Mouse (Mus musculus): ENCODE measurements around the gene Zmynd8. TPM values are rescaled to one million over a fixed set of nuclear protein-coding genes. Genes with fewer than 3 reads are reported as not detected.

Zmynd8 gene
- total and polyA plus RNA-seq, 3 experiments = 54.5 to 153 (median 82.4) TPM

GRCm38 (mm10) chr2:165850826-165851225 is 48.0 kb downstream of the Zmynd8 start:
- no peak for ATAC-seq (ENCODE audit: extremely low read depth, insufficient number of reproducible peaks, low FRiP score, poor library complexity, severe bottlenecking)
- peaks cover 45% of the 10 kb centered on the region for H3K4me1 ChIP-seq (ENCODE audit: insufficient read depth, low read depth, low read length)

GRCm38 (mm10) chr2:165849129-165849528 is 49.7 kb downstream of the Zmynd8 start:
- Histone ChIP-seq H3K4me3 (ENCODE audit: low read depth, low read length) (no peak overlapping the region), H3K4me1 (ENCODE audit: insufficient read depth, low read depth, low read length) (peaks cover 28% of the 10 kb centered on the region), H3K36me3 (replicated peaks) (peaks cover 100% of the 10 kb centered on the region), H3K27me3 (ENCODE audit: insufficient read depth, low read length) (no peaks in the 10 kb centered on the region), H3K9me3 (replicated peaks) (no peaks in the 10 kb centered on the region)
- peak; percentile 38 for DNase-seq (ENCODE audit: low spot score)
- no peak for TF ChIP-seq GATA2 (IDR thresholded peaks at IDR 0.05; ENCODE audit: borderline replicate concordance, low read depth, low read length)
- TF ChIP-seq TAL1 (conservative IDR thresholded peaks at IDR 0.05; ENCODE audit: low read depth, low read length) = no peak
- no peak for TF ChIP-seq POLR2AphosphoS5 (IDR thresholded peaks at IDR 0.05; ENCODE audit: insufficient replicate concordance, low read depth, low read length)
- TF ChIP-seq CTCF (IDR thresholded peaks at IDR 0.05; ENCODE audit: low read depth, low read length) = no peak
- no peak for TF ChIP-seq GATA1 (IDR thresholded peaks at IDR 0.05; ENCODE audit: borderline replicate concordance, low read length)
- ATAC-seq (ENCODE audit: extremely low read depth, insufficient number of reproducible peaks, low FRiP score, poor library complexity, severe bottlenecking) = no peak

More at GRCm38 (mm10) chr2:165850826-165851225, 48.0 kb downstream of the Zmynd8 start:
- DNase-seq (ENCODE audit: low spot score) = no peak
- Histone ChIP-seq H3K27me3 (ENCODE audit: insufficient read depth, low read length) (no peaks in the 10 kb centered on the region), H3K9me3 (replicated peaks) (no peaks in the 10 kb centered on the region), H3K36me3 (replicated peaks) (peaks cover 100% of the 10 kb centered on the region), H3K4me3 (ENCODE audit: low read depth, low read length) (no peak overlapping the region)
- no peak for TF ChIP-seq TAL1 (conservative IDR thresholded peaks at IDR 0.05; ENCODE audit: low read depth, low read length)

- DNase-seq (ENCODE audit: low spot score) (no peak), ATAC-seq (ENCODE audit: extremely low read depth, insufficient number of reproducible peaks, low FRiP score, poor library complexity, severe bottlenecking) (no peak)
- H3K4me1 ChIP-seq (ENCODE audit: insufficient read depth, low read depth, low read length) = peaks cover 9% of the 10 kb centered on the region
- TF ChIP-seq POLR2AphosphoS5 (IDR thresholded peaks at IDR 0.05; ENCODE audit: insufficient replicate concordance, low read depth, low read length) (no peak), GATA1 (IDR thresholded peaks at IDR 0.05; ENCODE audit: borderline replicate concordance, low read length) (no peak), CTCF (IDR thresholded peaks at IDR 0.05; ENCODE audit: low read depth, low read length) (no peak), GATA2 (IDR thresholded peaks at IDR 0.05; ENCODE audit: borderline replicate concordance, low read depth, low read length) (no peak), TAL1 (conservative IDR thresholded peaks at IDR 0.05; ENCODE audit: low read depth, low read length) (no peak)
- no peak overlapping the region for H3K4me3 ChIP-seq (ENCODE audit: low read depth, low read length)
- H3K36me3 ChIP-seq (replicated peaks) = peaks cover 100% of the 10 kb centered on the region
- H3K9me3 ChIP-seq (replicated peaks) = no peaks in the 10 kb centered on the region
- H3K27me3 ChIP-seq (ENCODE audit: insufficient read depth, low read length) = no peaks in the 10 kb centered on the region
Observed at GRCm38 (mm10) chr2:165846787-165847186, 52.0 kb downstream of the Zmynd8 start.

GRCm38 (mm10) chr2:165845490-165845889 is 53.3 kb downstream of the Zmynd8 start:
- no peak for ATAC-seq (ENCODE audit: extremely low read depth, insufficient number of reproducible peaks, low FRiP score, poor library complexity, severe bottlenecking)
- DNase-seq (ENCODE audit: low spot score) = no peak
- Histone ChIP-seq H3K4me1 (ENCODE audit: insufficient read depth, low read depth, low read length) (peaks cover 4% of the 10 kb centered on the region; the same call in 1 of the 2 replicates), H3K9me3 (replicated peaks) (no peaks in the 10 kb centered on the region), H3K36me3 (replicated peaks) (peaks cover 100% of the 10 kb centered on the region), H3K4me3 (ENCODE audit: low read depth, low read length) (no peak overlapping the region), H3K27me3 (ENCODE audit: insufficient read depth, low read length) (no peaks in the 10 kb centered on the region)
- TF ChIP-seq GATA2 (IDR thresholded peaks at IDR 0.05; ENCODE audit: borderline replicate concordance, low read depth, low read length) = no peak
- no peak for TF ChIP-seq TAL1 (conservative IDR thresholded peaks at IDR 0.05; ENCODE audit: low read depth, low read length)
- no peak for TF ChIP-seq GATA1 (IDR thresholded peaks at IDR 0.05; ENCODE audit: borderline replicate concordance, low read length)
- no peak for TF ChIP-seq POLR2AphosphoS5 (IDR thresholded peaks at IDR 0.05; ENCODE audit: insufficient replicate concordance, low read depth, low read length)
- no peak for TF ChIP-seq CTCF (IDR thresholded peaks at IDR 0.05; ENCODE audit: low read depth, low read length)

- DNase-seq (ENCODE audit: low spot score) (no peak), ATAC-seq (ENCODE audit: extremely low read depth, insufficient number of reproducible peaks, low FRiP score, poor library complexity, severe bottlenecking) (no peak)
- no peak for TF ChIP-seq TAL1 (conservative IDR thresholded peaks at IDR 0.05; ENCODE audit: low read depth, low read length)
- no peak for TF ChIP-seq GATA1 (IDR thresholded peaks at IDR 0.05; ENCODE audit: borderline replicate concordance, low read length)
- no peak for TF ChIP-seq POLR2AphosphoS5 (IDR thresholded peaks at IDR 0.05; ENCODE audit: insufficient replicate concordance, low read depth, low read length)
- TF ChIP-seq GATA2 (IDR thresholded peaks at IDR 0.05; ENCODE audit: borderline replicate concordance, low read depth, low read length) = no peak
- H3K36me3 ChIP-seq (replicated peaks) = peaks cover 100% of the 10 kb centered on the region
- H3K9me3 ChIP-seq (replicated peaks) = no peaks in the 10 kb centered on the region
- H3K27me3 ChIP-seq (ENCODE audit: insufficient read depth, low read length) = no peaks in the 10 kb centered on the region
- H3K4me3 ChIP-seq (ENCODE audit: low read depth, low read length) = no peak overlapping the region
- H3K4me1 ChIP-seq (ENCODE audit: insufficient read depth, low read depth, low read length) = no peaks in the 10 kb centered on the region
Observed at GRCm38 (mm10) chr2:165843350-165843749, 55.5 kb downstream of the Zmynd8 start.

- H3K9me3 ChIP-seq (replicated peaks) = no peaks in the 10 kb centered on the region
- no peak overlapping the region for H3K4me3 ChIP-seq (ENCODE audit: low read depth, low read length)
- no peak for ATAC-seq (ENCODE audit: extremely low read depth, insufficient number of reproducible peaks, low FRiP score, poor library complexity, severe bottlenecking)
- H3K4me1 ChIP-seq (ENCODE audit: insufficient read depth, low read depth, low read length) = no peaks in the 10 kb centered on the region
- TF ChIP-seq GATA1 (IDR thresholded peaks at IDR 0.05; ENCODE audit: borderline replicate concordance, low read length) (no peak), CTCF (IDR thresholded peaks at IDR 0.05; ENCODE audit: low read depth, low read length) (no peak), TAL1 (conservative IDR thresholded peaks at IDR 0.05; ENCODE audit: low read depth, low read length) (no peak), GATA2 (IDR thresholded peaks at IDR 0.05; ENCODE audit: borderline replicate concordance, low read depth, low read length) (no peak), POLR2AphosphoS5 (IDR thresholded peaks at IDR 0.05; ENCODE audit: insufficient replicate concordance, low read depth, low read length) (no peak)
- no peak for DNase-seq (ENCODE audit: low spot score)
- peaks cover 100% of the 10 kb centered on the region for H3K36me3 ChIP-seq (replicated peaks)
- no peaks in the 10 kb centered on the region for H3K27me3 ChIP-seq (ENCODE audit: insufficient read depth, low read length)
Observed at GRCm38 (mm10) chr2:165842241-165842640, 56.6 kb downstream of the Zmynd8 start.

GRCm38 (mm10) chr2:165841805-165842204 is 57.0 kb downstream of the Zmynd8 start:
- Histone ChIP-seq H3K27me3 (ENCODE audit: insufficient read depth, low read length) (no peaks in the 10 kb centered on the region), H3K36me3 (replicated peaks) (peaks cover 100% of the 10 kb centered on the region), H3K4me3 (ENCODE audit: low read depth, low read length) (no peak overlapping the region), H3K9me3 (replicated peaks) (no peaks in the 10 kb centered on the region), H3K4me1 (ENCODE audit: insufficient read depth, low read depth, low read length) (no peaks in the 10 kb centered on the region)
- DNase-seq (ENCODE audit: low spot score) (no peak), ATAC-seq (ENCODE audit: extremely low read depth, insufficient number of reproducible peaks, low FRiP score, poor library complexity, severe bottlenecking) (no peak)
- no peak for TF ChIP-seq POLR2AphosphoS5 (IDR thresholded peaks at IDR 0.05; ENCODE audit: insufficient replicate concordance, low read depth, low read length)
- no peak for TF ChIP-seq TAL1 (conservative IDR thresholded peaks at IDR 0.05; ENCODE audit: low read depth, low read length)
- TF ChIP-seq GATA2 (IDR thresholded peaks at IDR 0.05; ENCODE audit: borderline replicate concordance, low read depth, low read length) = no peak
- TF ChIP-seq CTCF (IDR thresholded peaks at IDR 0.05; ENCODE audit: low read depth, low read length) = no peak
- TF ChIP-seq GATA1 (IDR thresholded peaks at IDR 0.05; ENCODE audit: borderline replicate concordance, low read length) = no peak

Measured in G1E (cell line).